Mouse (Mus musculus): Measurements from ENCODE around the gene Nt5dc1.

DNA sequence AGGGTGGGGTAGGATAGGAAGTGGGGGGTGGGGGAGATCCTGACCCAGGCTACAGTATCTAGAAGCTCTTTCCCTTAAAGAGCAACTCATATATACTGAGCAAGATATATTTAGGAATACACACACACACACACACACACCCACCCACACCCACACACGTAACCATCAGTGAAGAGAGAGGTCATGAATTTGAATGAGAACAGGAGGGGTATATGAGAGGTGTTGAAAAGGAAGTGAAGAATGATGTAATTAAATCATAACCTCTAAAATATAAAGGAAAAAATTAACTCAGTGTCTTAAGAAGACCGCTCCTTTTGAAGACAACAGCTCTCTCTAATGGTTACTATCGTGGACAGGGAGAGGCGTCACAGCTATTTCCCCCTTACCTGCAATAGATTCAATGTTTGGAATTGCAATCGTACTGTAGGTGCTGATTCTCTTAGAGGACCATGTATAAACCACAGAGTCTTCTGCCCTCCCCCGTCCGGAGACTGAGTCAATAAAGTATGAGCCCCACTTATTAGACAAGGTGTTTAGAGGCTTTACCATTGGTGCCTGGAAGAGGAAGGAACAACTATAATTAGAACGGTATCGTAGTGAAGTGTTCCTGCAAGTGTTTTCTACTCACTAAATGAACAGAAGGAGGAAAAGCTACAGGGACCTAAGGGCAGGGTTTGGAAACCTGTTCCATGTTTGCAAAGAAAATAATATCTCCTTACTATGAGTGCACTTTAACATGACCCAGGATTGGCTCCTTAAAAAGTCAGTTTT lies 108.3 kb downstream of the Nt5dc1 start:
- TF ChIP-seq EP300 (IDR thresholded peaks at IDR 0.05; ENCODE audit: low read length): no peak
- no peak for TF ChIP-seq CTCF (conservative IDR thresholded peaks at IDR 0.05 in 1 of 2, IDR thresholded peaks at IDR 0.05 in 1 of 2; ENCODE audit: low read depth in 2 of 2, low read length in 2 of 2)
- no peak for TF ChIP-seq CHD2 (IDR thresholded peaks at IDR 0.05; ENCODE audit: low read length)
- no peak for TF ChIP-seq POLR2A (IDR thresholded peaks at IDR 0.05; ENCODE audit: low read depth, low read length)
